Mouse (Mus musculus) kidney, postnatal 0 days (tissue): Measurements from ENCODE around the gene Ctr9. TPM values are rescaled to one million over a fixed set of nuclear protein-coding genes. Genes with fewer than 3 reads are reported as not detected.

Source experiments
- ATAC-seq: fragments of 200-750 bp; cut with Nextera tagmentation; replicated peaks from 2 replicates; pipeline ENCODE4 v1.8.0; 2017; ENCODE audit warnings: low read depth, moderate number of reproducible peaks, moderate TSS enrichment, moderate library complexity; ENCODE audit not compliant: low FRiP score
- DNase-seq: peaks from one replicate; pipeline ENCODE4 v3.0.0-alpha.2; 2016; ENCODE audit warnings: low spot score
- H3K27ac ChIP-seq: fragments of 300-500 bp; sonication (generic); 2 replicates; pipeline ENCODE4 v1.5.1; 2014; ENCODE audit warnings: mild to moderate bottlenecking
- H3K27me3 ChIP-seq: fragments of 300-500 bp; sonication (generic); 2 replicates; pipeline ENCODE4 v1.6.1; 2014; ENCODE audit warnings: low read length, mixed read lengths; ENCODE audit not compliant: insufficient read depth
- H3K36me3 ChIP-seq: fragments of 300-500 bp; sonication (generic); 2 replicates; pipeline ENCODE4 v1.6.1; 2014; ENCODE audit warnings: low read length, mixed read lengths; ENCODE audit not compliant: insufficient read depth
- H3K4me1 ChIP-seq: fragments of 300-500 bp; sonication (generic); replicated peaks from 2 replicates; pipeline ENCODE4 v1.6.1; 2014; ENCODE audit warnings: antibody characterized with exemption, low read length, mixed read lengths; ENCODE audit not compliant: insufficient read depth
- H3K4me2 ChIP-seq: fragments of 300-500 bp; sonication (generic); 2 replicates; pipeline ENCODE4 v1.6.1; 2014; ENCODE audit warnings: mild to moderate bottlenecking, low read length, moderate library complexity, mixed read lengths
- H3K4me3 ChIP-seq: fragments of 300-500 bp; sonication (generic); replicated peaks from 2 replicates; pipeline ENCODE4 v1.5.1; 2014; ENCODE audit warnings: low read depth, low read length
- H3K9ac ChIP-seq: fragments of 300-500 bp; sonication (generic); 2 replicates; pipeline ENCODE4 v1.6.1; 2014; ENCODE audit warnings: low read depth, low read length
- H3K9me3 ChIP-seq: fragments of 300-500 bp; sonication (generic); replicated peaks from 2 replicates; pipeline ENCODE4 v1.6.1; 2016; ENCODE audit warnings: low read length, inconsistent platforms, mixed read lengths
- CTCF ChIP-seq: IDR thresholded peaks from 2 replicates; pipeline ENCODE4 v1.5.1; 2016; ENCODE audit warnings: antibody characterized with exemption, low read depth, mild to moderate bottlenecking, moderate library complexity
- WGBS: fragments of 180-500 bp; shearing (Covaris S2); extraction: QIAGEN DNeasy Blood & Tissue Kit; methylation state at CpG from one replicate; pipeline ENCODE4 v1.1.7; 2014; 5-methylcytosine and 5-hydroxymethylcytosine counted together
- polyA plus RNA-seq: library from polyadenylated mRNA; unstranded; fragments of >200 nt; fragmentation: Nextera tagmentation; extraction: Ambion mirVana; gene quantifications from 2 replicates; pipeline ENCODE4 v1.2.1, GENCODE M21; 2015

Gene Ctr9
- polyA plus RNA-seq, 1 experiment from 2014 or later: 50.5 TPM

- Histone ChIP-seq H3K9ac (no peak overlapping the region), H3K36me3 (peaks cover 50% of the 10 kb centered on the region), H3K4me3 (no peak overlapping the region), H3K4me1 (no peaks in the 10 kb centered on the region), H3K27me3 (no peaks in the 10 kb centered on the region), H3K4me2 (no peak overlapping the region), H3K9me3 (no peaks in the 10 kb centered on the region), H3K27ac (no peak overlapping the region)
- no peak for ATAC-seq
- no peak for DNase-seq
- no peak for TF ChIP-seq CTCF
- WGBS: 82% methylated on average over 19 of the region's 19 CpGs
Measured at GRCm38 (mm10) chr7:111055221-111055620, 26.5 kb downstream of the Ctr9 start.

- no peak overlapping the region for H3K9ac ChIP-seq
- H3K27me3 ChIP-seq: no peaks in the 10 kb centered on the region
- peaks cover 43% of the 10 kb centered on the region for H3K36me3 ChIP-seq
- DNase-seq (no peak), ATAC-seq (no peak)
- TF ChIP-seq CTCF: no peak
- 84% methylated on average over 3 of the region's 3 CpGs for WGBS
- no peak overlapping the region for H3K27ac ChIP-seq
- H3K9me3 ChIP-seq: no peaks in the 10 kb centered on the region
- H3K4me1 ChIP-seq: no peaks in the 10 kb centered on the region
- H3K4me2 ChIP-seq: no peak overlapping the region
- no peak overlapping the region for H3K4me3 ChIP-seq
Measured at GRCm38 (mm10) chr7:111055984-111056657, 27.4 kb downstream of the Ctr9 start.

GRCm38 (mm10) chr7:111059527-111059926 lies 30.8 kb downstream of the Ctr9 start:
- H3K4me3 ChIP-seq: no peak overlapping the region
- no peak for TF ChIP-seq CTCF
- ATAC-seq (no peak), DNase-seq (no peak)
- H3K27me3 ChIP-seq: no peaks in the 10 kb centered on the region
- H3K4me2 ChIP-seq: no peak overlapping the region
- WGBS: 59% methylated on average over 5 of the region's 5 CpGs
- H3K36me3 ChIP-seq: peaks cover 16% of the 10 kb centered on the region
- no peak overlapping the region for H3K9ac ChIP-seq
- H3K27ac ChIP-seq: no peak overlapping the region
- H3K9me3 ChIP-seq: no peaks in the 10 kb centered on the region
- no peaks in the 10 kb centered on the region for H3K4me1 ChIP-seq

GRCm38 (mm10) chr7:111062971-111063370 lies 34.2 kb downstream of the Ctr9 start:
- Histone ChIP-seq H3K4me3 (no peak overlapping the region), H3K4me1 (no peaks in the 10 kb centered on the region), H3K9ac (no peak overlapping the region), H3K36me3 (peaks cover 5% of the 10 kb centered on the region), H3K27ac (no peak overlapping the region), H3K4me2 (no peak overlapping the region), H3K9me3 (no peaks in the 10 kb centered on the region; the same call in 1 of the 2 replicates), H3K27me3 (no peaks in the 10 kb centered on the region)
- no peak for TF ChIP-seq CTCF
- DNase-seq (no peak), ATAC-seq (no peak)
- 87% methylated on average over 1 of the region's 1 CpGs for WGBS

GRCm38 (mm10) chr7:111068181-111068580 lies 39.4 kb downstream of the Ctr9 start:
- H3K9ac ChIP-seq: no peak overlapping the region
- H3K4me2 ChIP-seq: no peak overlapping the region
- H3K4me1 ChIP-seq: no peaks in the 10 kb centered on the region
- H3K36me3 ChIP-seq: peaks cover 43% of the 10 kb centered on the region
- ATAC-seq (no peak), DNase-seq (no peak)
- no peak for TF ChIP-seq CTCF
- no peak overlapping the region for H3K27ac ChIP-seq
- H3K27me3 ChIP-seq: no peaks in the 10 kb centered on the region
- H3K9me3 ChIP-seq: no peaks in the 10 kb centered on the region; the same call in 1 of the 2 replicates
- 97% methylated on average over 3 of the region's 3 CpGs for WGBS
- no peak overlapping the region for H3K4me3 ChIP-seq

GRCm38 (mm10) chr7:111069439-111070166 lies 40.9 kb downstream of the Ctr9 start:
- no peak for DNase-seq
- TF ChIP-seq CTCF: no peak
- no peaks in the 10 kb centered on the region for H3K4me1 ChIP-seq
- H3K9me3 ChIP-seq: no peaks in the 10 kb centered on the region; the same call in 1 of the 2 replicates
- H3K9ac ChIP-seq: no peak overlapping the region
- H3K27me3 ChIP-seq: no peaks in the 10 kb centered on the region
- peaks cover 52% of the 10 kb centered on the region for H3K36me3 ChIP-seq
- no peak overlapping the region for H3K4me2 ChIP-seq
- ATAC-seq: no peak
- 93% methylated on average over 7 of the region's 7 CpGs for WGBS
- H3K4me3 ChIP-seq: no peak overlapping the region
- no peak overlapping the region for H3K27ac ChIP-seq
